Mouse (Mus musculus) hindbrain, embryonic 12.5 days (tissue): ENCODE results near the gene Serping1. TPM values are rescaled to one million over a fixed set of nuclear protein-coding genes. Genes with fewer than 3 reads are reported as not detected.
A peak's percentile ranks its signal among the peaks of the same experiment; 100 is the strongest.
"Not testable (repeated sequence)": the region's sequence is repeated elsewhere in the genome, so short reads cannot be mapped to it uniquely, and the experiment has no call there.

Experiments used
- ATAC-seq: fragments of 200-750 bp; cut with Nextera tagmentation; 2 replicates; pipeline ENCODE4 v1.8.0; 2017; ENCODE audit warnings: moderate TSS enrichment; ENCODE audit not compliant: low FRiP score
- H3K27ac ChIP-seq: fragments of 300-500 bp; sonication (generic); 2 replicates; pipeline ENCODE4 v1.5.1; 2016; ENCODE audit warnings: mild to moderate bottlenecking
- H3K27me3 ChIP-seq: fragments of 300-500 bp; sonication (generic); 2 replicates; pipeline ENCODE4 v1.6.1; 2016; ENCODE audit warnings: mild to moderate bottlenecking
- H3K36me3 ChIP-seq: fragments of 300-500 bp; sonication (generic); 2 replicates; pipeline ENCODE4 v1.6.1; 2016; ENCODE audit warnings: mild to moderate bottlenecking
- H3K4me1 ChIP-seq: fragments of 300-500 bp; sonication (generic); 2 replicates; pipeline ENCODE4 v1.6.1; 2016
- H3K4me2 ChIP-seq: fragments of 300-500 bp; sonication (generic); replicated peaks from 2 replicates; pipeline ENCODE4 v1.6.1; 2016; ENCODE audit warnings: mild to moderate bottlenecking
- H3K4me3 ChIP-seq: fragments of 300-500 bp; sonication (generic); 2 replicates; pipeline ENCODE4 v1.5.1; 2016; ENCODE audit warnings: mild to moderate bottlenecking
- H3K9ac ChIP-seq: fragments of 300-500 bp; sonication (generic); 2 replicates; pipeline ENCODE4 v1.6.1; 2016; ENCODE audit warnings: mild to moderate bottlenecking, moderate library complexity
- H3K9me3 ChIP-seq: fragments of 300-500 bp; sonication (generic); replicated peaks from 2 replicates; pipeline ENCODE4 v1.6.1; 2016; ENCODE audit warnings: mild to moderate bottlenecking
- WGBS: fragments of 180-500 bp; shearing (Covaris S2); methylation state at CpG from one replicate; pipeline ENCODE4 v1.1.7; 2016; 5-methylcytosine and 5-hydroxymethylcytosine counted together
- polyA plus RNA-seq: library from polyadenylated mRNA; unstranded; fragments of >200 nt; fragmentation: Nextera tagmentation; extraction: Ambion mirVana; gene quantifications from 2 replicates; pipeline ENCODE4 v1.2.1, GENCODE M21; 2016

Serping1 gene
- polyA plus RNA-seq, 1 experiment from 2014 or later: 35.4 TPM

- peak overlapping the region; percentile 80 for H3K9ac ChIP-seq
- H3K27ac ChIP-seq: peak overlapping the region; percentile 87
- H3K27me3 ChIP-seq: no peaks in the 10 kb centered on the region
- no peak for ATAC-seq
- H3K4me3 ChIP-seq: peak overlapping the region; percentile 53
- peaks cover 68% of the 10 kb centered on the region for H3K4me1 ChIP-seq
- no peaks in the 10 kb centered on the region for H3K9me3 ChIP-seq
- H3K36me3 ChIP-seq: no peaks in the 10 kb centered on the region; the same call in 1 of the 2 replicates
- H3K4me2 ChIP-seq: peak overlapping the region; percentile 76
- 15% methylated on average over 7 of the region's 7 CpGs for WGBS
Observed at GRCm38 (mm10) chr2:84735346-84735920, 39.8 kb downstream of the Serping1 start.

- Histone ChIP-seq H3K27me3 (no peaks in the 10 kb centered on the region), H3K4me1 (peaks cover 63% of the 10 kb centered on the region)
- WGBS: 4% methylated on average over 2 of the region's 2 CpGs
Observed at GRCm38 (mm10) chr2:84734919-84735318, 40.3 kb downstream of the Serping1 start.

GRCm38 (mm10) chr2:84734351-84734864, 40.8 kb downstream of the Serping1 start:
- peak overlapping the region; percentile 87 for H3K27ac ChIP-seq
- H3K4me1 ChIP-seq: peaks cover 58% of the 10 kb centered on the region

More at GRCm38 (mm10) chr2:84734919-84735318, 40.3 kb downstream of the Serping1 start:
- peak overlapping the region; percentile 76 for H3K4me2 ChIP-seq
- peak overlapping the region; percentile 53 for H3K4me3 ChIP-seq
- H3K36me3 ChIP-seq: no peaks in the 10 kb centered on the region
- H3K27ac ChIP-seq: peak overlapping the region; percentile 87
- ATAC-seq: no peak
- peak overlapping the region; percentile 80 for H3K9ac ChIP-seq
- H3K9me3 ChIP-seq: no peaks in the 10 kb centered on the region

GRCm38 (mm10) chr2:84733579-84734300, 41.5 kb downstream of the Serping1 start, which contains the start of gene Ypel4:
Gene Ypel4 (plus strand): TSS chr2:84734058.
- WGBS: 6% methylated on average over 7 of the region's 8 CpGs
- Histone ChIP-seq H3K4me1 (peaks cover 51% of the 10 kb centered on the region), H3K9me3 (no peaks in the 10 kb centered on the region), H3K4me2 (peak within 1 kb of the TSS; percentile 76), H3K27ac (peak within 1 kb of the TSS; percentile 87), H3K9ac (peak within 1 kb of the TSS; percentile 80), H3K36me3 (no peaks in the 10 kb centered on the region), H3K27me3 (no peaks in the 10 kb centered on the region), H3K4me3 (peak within 1 kb of the TSS; percentile 53)
- ATAC-seq: peak; percentile 75

More at GRCm38 (mm10) chr2:84734351-84734864, 40.8 kb downstream of the Serping1 start:
- Histone ChIP-seq H3K27me3 (no peaks in the 10 kb centered on the region), H3K9ac (peak overlapping the region; percentile 80), H3K36me3 (no peaks in the 10 kb centered on the region), H3K9me3 (no peaks in the 10 kb centered on the region), H3K4me2 (peak overlapping the region; percentile 76), H3K4me3 (peak overlapping the region; percentile 53)
- under 1% methylated on average over 11 of the region's 11 CpGs for WGBS
- ATAC-seq: peak; percentile 67

- no peak overlapping the region for H3K4me2 ChIP-seq
- 46% methylated on average over 1 of the region's 1 CpGs for WGBS
- ATAC-seq: no peak
Observed at GRCm38 (mm10) chr2:84732394-84732793, 42.9 kb downstream of the Serping1 start.

GRCm38 (mm10) chr2:84731206-84731605, 44.0 kb downstream of the Serping1 start:
- H3K4me1 ChIP-seq: peaks cover 33% of the 10 kb centered on the region
- no peak overlapping the region for H3K9ac ChIP-seq
- H3K9me3 ChIP-seq: no peaks in the 10 kb centered on the region
- WGBS: 78% methylated on average over 3 of the region's 3 CpGs
- H3K27ac ChIP-seq: no peak overlapping the region
- no peaks in the 10 kb centered on the region for H3K27me3 ChIP-seq
- H3K4me3 ChIP-seq: no peak overlapping the region
- no peaks in the 10 kb centered on the region for H3K36me3 ChIP-seq
- no peak overlapping the region for H3K4me2 ChIP-seq
- ATAC-seq: no peak

More at GRCm38 (mm10) chr2:84732394-84732793, 42.9 kb downstream of the Serping1 start:
- H3K4me1 ChIP-seq: peaks cover 40% of the 10 kb centered on the region
- no peak overlapping the region for H3K9ac ChIP-seq
- H3K27ac ChIP-seq: no peak overlapping the region
- H3K27me3 ChIP-seq: no peaks in the 10 kb centered on the region
- H3K4me3 ChIP-seq: no peak overlapping the region
- no peaks in the 10 kb centered on the region for H3K36me3 ChIP-seq
- no peaks in the 10 kb centered on the region for H3K9me3 ChIP-seq

GRCm38 (mm10) chr2:84728191-84728590, 47.1 kb downstream of the Serping1 start:
- Histone ChIP-seq H3K4me1 (peaks cover 27% of the 10 kb centered on the region), H3K36me3 (peaks cover 20% of the 10 kb centered on the region)
- not testable (repeated sequence) for H3K27ac ChIP-seq, H3K9me3 ChIP-seq, ATAC-seq, H3K4me3 ChIP-seq, H3K27me3 ChIP-seq, H3K4me2 ChIP-seq, H3K9ac ChIP-seq
- 80% methylated on average over 5 of the region's 5 CpGs for WGBS

GRCm38 (mm10) chr2:84727172-84727858, 47.9 kb downstream of the Serping1 start, which contains the start of gene Clp1:
Gene Clp1 (minus strand): TSS chr2:84727350.
- WGBS: under 1% methylated on average over 39 of the region's 39 CpGs
- Histone ChIP-seq H3K27ac (peak within 1 kb of the TSS; percentile 73), H3K9ac (peak within 1 kb of the TSS; percentile 75), H3K4me2 (peak within 1 kb of the TSS; percentile 94), H3K36me3 (peaks cover 22% of the 10 kb centered on the region), H3K27me3 (no peaks in the 10 kb centered on the region), H3K9me3 (no peaks in the 10 kb centered on the region), H3K4me3 (peak within 1 kb of the TSS; percentile 61), H3K4me1 (peaks cover 26% of the 10 kb centered on the region)
- ATAC-seq: peak; percentile 96

GRCm38 (mm10) chr2:84726716-84727115, 48.5 kb downstream of the Serping1 start:
- Histone ChIP-seq H3K36me3 (peaks cover 23% of the 10 kb centered on the region), H3K27ac (0 out of 2 replicates have a peak overlapping the region, but pooled peaks have one; percentile 30), H3K9me3 (no peaks in the 10 kb centered on the region), H3K27me3 (no peaks in the 10 kb centered on the region), H3K4me3 (peak overlapping the region; percentile 61), H3K4me1 (peaks cover 26% of the 10 kb centered on the region), H3K9ac (peak overlapping the region; percentile 75), H3K4me2 (peak overlapping the region; percentile 94)
- 5% methylated on average over 9 of the region's 9 CpGs for WGBS
- ATAC-seq: peak; percentile 2

- Histone ChIP-seq H3K9me3 (no peaks in the 10 kb centered on the region), H3K4me3 (no peak overlapping the region), H3K9ac (no peak overlapping the region; the same call in 1 of the 2 replicates), H3K27me3 (no peaks in the 10 kb centered on the region), H3K36me3 (peaks cover 28% of the 10 kb centered on the region), H3K27ac (no peak overlapping the region), H3K4me2 (peak overlapping the region; percentile 94; the same call in 1 of the 2 replicates), H3K4me1 (peaks cover 26% of the 10 kb centered on the region)
- no peak for ATAC-seq
- WGBS: 94% methylated on average over 10 of the region's 10 CpGs
Observed at GRCm38 (mm10) chr2:84725770-84726169, 49.5 kb downstream of the Serping1 start.

- Histone ChIP-seq H3K27ac (no peak overlapping the region), H3K9me3 (no peaks in the 10 kb centered on the region), H3K4me1 (peaks cover 26% of the 10 kb centered on the region), H3K4me2 (no peak overlapping the region), H3K4me3 (no peak overlapping the region), H3K27me3 (no peaks in the 10 kb centered on the region), H3K9ac (no peak overlapping the region), H3K36me3 (peaks cover 28% of the 10 kb centered on the region)
- WGBS: 96% methylated on average over 14 of the region's 14 CpGs
- ATAC-seq: no peak
Observed at GRCm38 (mm10) chr2:84723856-84724255, 51.4 kb downstream of the Serping1 start.

- Histone ChIP-seq H3K36me3 (peaks cover 28% of the 10 kb centered on the region), H3K9ac (no peak overlapping the region), H3K27ac (no peak overlapping the region), H3K9me3 (no peaks in the 10 kb centered on the region), H3K4me1 (peaks cover 20% of the 10 kb centered on the region), H3K4me2 (no peak overlapping the region), H3K4me3 (no peak overlapping the region), H3K27me3 (no peaks in the 10 kb centered on the region)
- WGBS: 81% methylated on average over 3 of the region's 3 CpGs
- ATAC-seq: no peak
Observed at GRCm38 (mm10) chr2:84721182-84721581, 54.1 kb downstream of the Serping1 start.
